Mouse (Mus musculus): ENCODE measurements at regions not wholly inside any gene's neighbourhood (a gene's known extent, or its start where the extent isn't known, plus 50 kb on each side); places are given as distances from the start of the nearest gene placed in this dataset.

- H3K36me3 ChIP-seq, result no peaks in the 10 kb centered on the region
- H3K27ac ChIP-seq, result no peak overlapping the region
- no peaks in the 10 kb centered on the region for H3K9me3 ChIP-seq
- H3K4me2 ChIP-seq, result no peak overlapping the region
- no peak for ATAC-seq (ENCODE audit: borderline replicate concordance, extremely low read depth, low FRiP score, low TSS enrichment)
- H3K9ac ChIP-seq, result no peak overlapping the region
- H3K4me3 ChIP-seq, result no peak overlapping the region
- WGBS, result 81% methylated on average over 4 of the region's 4 CpGs
- H3K27me3 ChIP-seq, result no peaks in the 10 kb centered on the region
- no peaks in the 10 kb centered on the region for H3K4me1 ChIP-seq
These were observed 122.2 kb upstream of the Rnf219 start for GRCm38 (mm10) chr14:104644626-104645025.

- 42% methylated on average over 6 of the region's 6 CpGs for WGBS
- no peak for ATAC-seq (ENCODE audit: borderline replicate concordance, extremely low read depth, low FRiP score, low TSS enrichment)
- no peaks in the 10 kb centered on the region for H3K9me3 ChIP-seq
These were observed 120.3 kb upstream of the Rnf219 start for GRCm38 (mm10) chr14:104642783-104643182.

GRCm38 (mm10) chr14:104639300-104639699 lies 116.9 kb upstream of the Rnf219 start:
- ATAC-seq (ENCODE audit: borderline replicate concordance, extremely low read depth, low FRiP score, low TSS enrichment), result no peak
- no peaks in the 10 kb centered on the region for H3K4me1 ChIP-seq
- no peak overlapping the region for H3K4me3 ChIP-seq
- H3K9ac ChIP-seq, result no peak overlapping the region
- no peaks in the 10 kb centered on the region for H3K36me3 ChIP-seq
- H3K27ac ChIP-seq, result no peak overlapping the region
- no peak overlapping the region for H3K4me2 ChIP-seq
- H3K27me3 ChIP-seq, result no peaks in the 10 kb centered on the region
- H3K9me3 ChIP-seq, result no peaks in the 10 kb centered on the region
- WGBS, result 78% methylated on average over 7 of the region's 7 CpGs

More at GRCm38 (mm10) chr14:104642783-104643182, 120.3 kb upstream of the Rnf219 start:
- H3K27ac ChIP-seq, result no peak overlapping the region
- H3K27me3 ChIP-seq, result no peaks in the 10 kb centered on the region
- no peaks in the 10 kb centered on the region for H3K4me1 ChIP-seq
- no peaks in the 10 kb centered on the region for H3K36me3 ChIP-seq
- H3K9ac ChIP-seq, result no peak overlapping the region
- no peak overlapping the region for H3K4me2 ChIP-seq
- H3K4me3 ChIP-seq, result no peak overlapping the region

- ATAC-seq (ENCODE audit: borderline replicate concordance, extremely low read depth, low FRiP score, low TSS enrichment), result no peak
- no peak overlapping the region for H3K27ac ChIP-seq
- H3K9ac ChIP-seq, result no peak overlapping the region
- WGBS, result 84% methylated on average over 3 of the region's 3 CpGs
- no peaks in the 10 kb centered on the region for H3K9me3 ChIP-seq
- H3K27me3 ChIP-seq, result no peaks in the 10 kb centered on the region
- H3K4me1 ChIP-seq, result no peaks in the 10 kb centered on the region
- no peaks in the 10 kb centered on the region for H3K36me3 ChIP-seq
- no peak overlapping the region for H3K4me3 ChIP-seq
- no peak overlapping the region for H3K4me2 ChIP-seq
These were observed 89.0 kb upstream of the Rnf219 start for GRCm38 (mm10) chr14:104611467-104611866.

- H3K4me1 ChIP-seq, result no peaks in the 10 kb centered on the region
- H3K4me3 ChIP-seq, result no peak overlapping the region
- no peak for ATAC-seq (ENCODE audit: borderline replicate concordance, extremely low read depth, low FRiP score, low TSS enrichment)
- H3K9ac ChIP-seq, result no peak overlapping the region
- WGBS, result 72% methylated on average over 4 of the region's 4 CpGs
- no peaks in the 10 kb centered on the region for H3K27me3 ChIP-seq
- no peaks in the 10 kb centered on the region for H3K36me3 ChIP-seq
- H3K4me2 ChIP-seq, result no peak overlapping the region
- H3K27ac ChIP-seq, result no peak overlapping the region
- no peaks in the 10 kb centered on the region for H3K9me3 ChIP-seq
These were observed 87.9 kb upstream of the Rnf219 start for GRCm38 (mm10) chr14:104610378-104610777.

- no peak overlapping the region for H3K9ac ChIP-seq
- H3K36me3 ChIP-seq, result no peaks in the 10 kb centered on the region
- no peak overlapping the region for H3K4me2 ChIP-seq
- H3K4me1 ChIP-seq, result no peaks in the 10 kb centered on the region
- H3K27ac ChIP-seq, result no peak overlapping the region
- H3K27me3 ChIP-seq, result no peaks in the 10 kb centered on the region
- 53% methylated on average over 3 of the region's 3 CpGs for WGBS
- no peak for ATAC-seq (ENCODE audit: borderline replicate concordance, extremely low read depth, low FRiP score, low TSS enrichment)
- no peak overlapping the region for H3K4me3 ChIP-seq
- no peaks in the 10 kb centered on the region for H3K9me3 ChIP-seq
These were observed 72.4 kb upstream of the Rnf219 start for GRCm38 (mm10) chr14:104594851-104595250.
